Mouse (Mus musculus) CD8-positive naive resting alpha-beta T cell, adult 2 months (primary cell): ENCODE results near the gene Rab3ip.

Source experiments
- DNase-seq, 2 experiments: peaks; one replicate each; pipeline ENCODE4 v3.0.0; 2022; ENCODE audit warnings: low read depth in 2 of 2, low spot score in 2 of 2

Gene Rab3ip

DNA sequence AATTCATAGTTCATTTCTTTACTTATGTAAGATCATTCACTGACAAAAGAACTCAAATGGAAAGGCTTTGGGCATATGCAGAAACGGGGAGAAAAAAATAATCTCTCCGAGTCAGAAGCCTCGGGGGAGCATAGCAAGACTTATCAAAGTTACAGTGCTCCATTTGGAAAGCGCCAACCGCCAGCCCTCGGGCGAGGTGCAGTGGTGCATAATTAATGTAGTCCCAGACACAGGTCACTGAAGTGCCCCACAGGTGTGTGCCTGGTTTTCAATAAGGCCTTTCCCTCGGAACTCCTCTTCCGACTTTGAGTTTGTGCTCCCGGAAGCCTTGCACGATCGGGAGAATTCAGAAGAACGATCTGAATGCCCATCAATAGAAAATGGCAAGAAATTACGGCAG is 11.6 kb upstream of the Rab3ip start:
- DNase-seq = no peak

DNA sequence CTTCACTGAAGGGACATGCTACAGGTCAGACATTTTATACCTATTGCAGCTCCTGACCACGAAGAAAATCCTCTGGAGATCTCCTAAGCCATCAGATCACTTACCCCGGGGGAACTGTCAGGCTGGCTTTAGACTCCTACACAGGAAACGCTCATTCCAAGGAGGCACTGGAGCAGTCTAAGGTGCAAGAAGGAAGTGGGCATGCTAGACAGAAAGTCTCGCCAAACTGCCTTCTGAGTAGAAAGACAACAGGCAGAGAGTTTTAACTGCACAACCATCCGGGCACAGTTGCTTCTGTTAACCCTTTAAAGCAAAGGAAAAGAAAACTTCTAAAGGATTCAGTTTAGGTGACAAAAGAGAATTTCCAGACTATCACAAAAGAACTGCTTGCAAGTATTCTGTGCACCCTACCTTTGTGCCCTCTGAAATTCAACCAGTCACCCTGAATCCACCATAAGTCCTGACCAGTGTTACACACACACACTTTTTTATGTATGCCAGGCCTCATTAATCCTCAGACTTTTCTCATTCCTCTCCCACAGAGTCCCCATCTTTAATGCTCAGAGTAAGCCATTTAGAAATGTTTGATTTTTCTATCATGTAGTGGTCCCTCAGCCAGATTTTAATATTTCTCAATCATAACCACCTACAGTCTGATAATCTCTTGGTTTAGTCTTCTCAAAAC is 7.4 kb upstream of the Rab3ip start:
- no peak for DNase-seq

DNA sequence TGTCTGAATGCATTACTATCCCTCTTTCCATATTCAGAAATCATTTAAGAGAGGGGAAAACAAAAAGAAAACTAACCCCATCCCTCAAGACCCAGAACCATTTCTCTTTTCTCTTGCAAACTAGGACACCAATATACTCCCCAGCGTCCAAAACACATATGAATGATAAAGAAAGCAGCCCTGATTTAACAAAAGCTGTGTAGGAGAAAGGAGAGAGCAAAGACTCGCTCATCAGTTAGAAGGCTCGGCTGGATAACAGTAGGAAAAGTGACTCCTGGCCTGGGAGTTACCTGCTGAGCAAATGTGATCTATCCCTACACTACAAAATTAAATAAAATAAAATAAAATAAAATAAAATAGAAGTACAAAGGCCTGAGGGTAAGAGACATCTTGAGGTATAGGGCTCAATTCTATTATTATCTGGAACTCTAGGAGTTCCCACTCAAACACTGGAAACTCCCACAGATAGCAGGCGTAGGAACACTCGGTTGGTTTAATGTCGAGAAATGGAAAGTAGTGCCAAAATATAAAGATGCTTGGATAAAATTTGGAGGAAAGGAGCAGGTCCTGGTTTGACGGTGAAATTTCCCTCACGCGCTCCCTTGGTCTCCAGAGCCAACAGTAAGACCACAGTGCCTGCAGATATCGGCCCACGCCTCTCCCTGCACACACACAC is 6.1 kb upstream of the Rab3ip start:
- DNase-seq = no peak

DNA sequence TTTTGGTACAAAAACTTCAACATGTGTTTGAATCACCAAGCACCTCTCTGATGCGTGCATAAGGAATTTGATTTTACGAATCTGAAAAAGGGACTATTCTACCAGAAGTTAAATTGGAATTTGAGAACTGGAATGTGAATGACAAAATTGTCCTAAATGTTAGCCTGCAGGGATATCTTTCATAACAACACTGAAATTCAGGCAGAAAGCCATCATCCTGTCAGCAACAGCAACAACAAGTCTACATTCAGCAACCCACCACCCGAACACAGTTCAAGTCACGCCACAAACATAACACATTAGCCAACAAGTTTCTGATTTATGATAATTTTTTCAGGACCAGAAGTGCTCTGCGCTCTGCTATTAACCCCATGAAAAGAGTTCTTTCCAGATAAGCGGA is 4.6 kb upstream of the Rab3ip start:
- no peak for DNase-seq

DNA sequence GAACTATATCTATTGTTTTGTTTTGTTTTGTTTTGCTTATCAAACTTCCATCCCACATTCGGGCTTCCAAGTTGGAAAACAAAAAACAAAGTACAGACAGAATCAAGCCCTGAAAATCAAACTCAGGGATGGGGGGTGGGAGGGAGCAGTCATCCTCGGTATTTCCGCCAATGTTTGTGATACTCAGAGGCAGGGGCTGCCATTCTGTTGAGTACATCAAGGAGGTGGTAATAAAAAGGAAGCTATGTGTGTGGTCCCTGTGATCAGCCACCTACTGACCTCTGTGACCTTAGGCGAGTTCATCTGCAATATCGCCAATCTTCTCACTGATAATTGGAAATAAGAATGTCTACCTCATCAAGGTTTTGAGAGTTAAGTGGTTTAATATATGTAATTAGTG is 317 bp upstream of the Rab3ip start:
- DNase-seq = no peak

DNA sequence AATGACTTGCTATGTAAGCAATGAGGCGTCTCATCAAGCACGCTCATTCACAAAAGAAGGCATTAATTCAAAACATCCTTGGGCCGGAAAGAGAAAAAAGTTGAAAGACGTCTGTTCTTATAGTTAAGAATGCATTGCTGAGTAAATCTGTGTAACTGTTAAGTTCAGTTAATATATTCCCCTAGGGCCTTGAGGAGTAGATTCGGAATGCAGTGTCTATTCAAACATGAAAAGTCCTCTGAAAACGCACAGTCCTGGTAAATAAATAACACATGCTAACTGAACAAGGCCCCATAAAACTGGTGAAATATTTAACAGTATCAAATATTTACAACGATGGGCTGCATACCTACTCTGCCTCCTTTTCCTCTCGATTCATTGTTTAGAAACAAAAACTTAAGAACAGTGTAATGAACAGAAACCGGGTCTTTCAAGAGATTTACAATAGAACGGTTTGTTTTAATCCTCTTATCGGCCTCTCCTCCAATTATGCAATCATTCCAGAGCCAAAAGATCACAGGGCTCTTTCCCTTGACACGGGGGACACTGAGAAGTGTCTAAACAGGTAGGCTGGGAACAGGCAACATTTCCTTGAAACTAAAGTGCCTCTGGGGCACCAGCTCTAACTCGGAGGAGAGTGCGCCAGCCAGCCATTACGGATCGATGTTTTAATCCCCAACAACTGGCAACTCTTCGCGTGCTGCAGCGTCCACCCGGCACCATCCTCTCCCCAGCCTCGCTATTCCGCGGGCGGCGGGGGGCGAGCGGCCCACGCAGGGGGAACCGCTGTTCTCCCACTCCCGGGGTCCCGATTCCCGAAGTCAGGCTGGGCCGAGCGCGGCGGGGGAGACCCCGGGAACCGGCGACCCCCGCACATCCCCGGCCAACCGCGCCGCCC is 1.2 kb downstream of the Rab3ip start:
- no peak for DNase-seq

DNA sequence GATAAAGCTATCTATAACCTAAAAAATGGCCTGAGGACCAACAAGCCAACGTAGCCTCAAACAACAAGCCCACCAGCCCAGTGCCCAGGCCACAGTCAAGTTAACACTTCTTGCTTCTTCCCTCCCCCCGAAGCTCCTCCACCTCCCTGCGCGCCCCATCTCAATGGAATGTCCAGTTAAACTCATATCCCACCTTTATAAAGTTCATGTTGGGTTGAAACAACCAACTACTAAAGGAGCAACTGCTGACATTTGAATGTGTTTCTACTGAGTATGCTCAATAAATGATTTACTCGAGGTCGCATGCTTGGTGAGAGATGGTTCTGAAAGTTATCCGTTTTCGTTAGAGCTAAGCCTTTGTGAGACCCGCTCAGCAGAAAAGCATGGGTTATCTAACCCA is 2.2 kb downstream of the Rab3ip start:
- DNase-seq = no peak

GRCm38 (mm10) chr10:116944940-116945339 is 5.6 kb downstream of the Rab3ip start:
- no peak for DNase-seq

DNA sequence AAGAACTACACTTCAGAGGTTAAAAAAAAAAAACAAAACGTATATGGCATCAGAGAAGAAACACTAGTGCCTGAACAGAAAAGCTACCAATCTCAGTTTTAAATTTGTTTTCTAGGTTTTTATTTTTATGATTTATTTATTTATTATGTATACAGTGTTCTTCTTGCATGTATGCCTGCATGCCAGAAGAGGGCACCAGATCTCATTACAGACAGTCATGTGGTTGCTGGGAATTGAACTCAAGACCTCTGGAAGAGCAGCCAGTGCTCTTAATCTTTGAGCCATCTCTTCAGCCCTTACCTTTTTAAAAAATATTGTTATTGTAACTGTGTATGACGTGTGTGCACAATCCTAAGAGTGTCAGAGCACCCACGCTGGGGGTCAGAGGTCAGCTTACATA is 6.4 kb downstream of the Rab3ip start:
- DNase-seq = no peak

GRCm38 (mm10) chr10:116943025-116943424 is 7.5 kb downstream of the Rab3ip start:
- peak in 1 of 2 experiments; percentile 56 for DNase-seq

GRCm38 (mm10) chr10:116935028-116935427 is 15.5 kb downstream of the Rab3ip start:
- no peak for DNase-seq

GRCm38 (mm10) chr10:116933794-116934193 is 16.8 kb downstream of the Rab3ip start:
- no peak for DNase-seq

DNA sequence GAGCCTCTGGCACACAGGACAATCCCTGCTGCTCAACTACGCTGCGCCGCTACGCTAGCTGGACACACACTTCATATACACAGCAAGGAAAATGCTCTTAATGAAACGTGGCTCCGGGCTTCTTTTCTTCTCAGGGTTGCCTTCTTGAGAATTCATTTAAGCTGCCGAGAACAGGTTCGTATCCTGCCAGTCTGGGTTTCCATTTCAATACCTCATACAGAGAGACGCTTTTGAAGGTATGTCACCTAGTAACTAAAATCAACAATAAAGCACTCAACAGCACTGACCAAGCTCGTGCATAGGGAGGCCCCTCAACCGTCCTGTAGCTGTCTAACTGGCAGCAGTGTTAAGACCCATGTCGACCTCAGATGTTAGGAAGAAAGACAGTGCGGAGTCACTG is 18.2 kb downstream of the Rab3ip start:
- no peak for DNase-seq

GRCm38 (mm10) chr10:116931497-116932179 is 18.9 kb downstream of the Rab3ip start:
- DNase-seq = no peak

DNA sequence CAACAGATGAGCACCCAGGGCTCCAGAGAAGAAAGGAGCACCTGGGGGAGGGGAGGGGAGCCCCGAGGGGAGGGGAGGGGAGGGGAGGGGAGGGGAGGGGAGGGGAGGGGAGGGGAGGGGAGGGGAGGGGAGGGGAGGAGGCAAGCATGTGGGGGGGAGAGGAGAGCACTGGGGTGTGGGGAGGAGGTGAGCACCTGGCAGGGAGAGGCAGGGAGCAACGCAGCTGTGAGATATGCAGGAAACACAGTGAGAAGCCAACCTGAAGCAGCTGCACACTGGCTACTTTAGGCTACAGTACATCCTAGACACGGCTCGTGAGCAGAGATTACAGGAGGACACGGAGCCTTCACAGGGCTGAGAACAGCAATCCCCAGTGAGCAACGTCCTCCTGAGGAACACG is 19.6 kb downstream of the Rab3ip start:
- no peak for DNase-seq

DNA sequence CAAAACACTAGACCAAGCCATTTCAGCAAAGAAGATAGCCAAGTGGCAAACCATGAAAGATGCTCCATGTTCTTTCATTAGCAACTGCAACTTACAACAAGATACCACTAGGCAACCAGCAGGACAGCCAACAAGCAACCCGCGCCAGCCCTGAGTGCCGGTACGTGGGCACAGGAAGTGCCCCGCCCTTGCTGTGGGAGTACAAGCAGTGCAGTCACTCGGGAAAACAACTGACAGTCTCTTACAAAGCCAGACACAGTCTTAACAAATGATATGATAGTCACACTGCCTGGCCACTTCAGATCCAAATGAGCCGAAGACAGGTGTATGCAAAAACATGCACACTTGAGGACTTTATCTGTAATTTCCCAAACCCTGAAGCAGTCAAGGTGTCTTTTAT is 20.1 kb downstream of the Rab3ip start:
- peak; percentile 48 to 55 for DNase-seq

GRCm38 (mm10) chr10:116928826-116929225 is 21.7 kb downstream of the Rab3ip start:
- DNase-seq = no peak

DNA sequence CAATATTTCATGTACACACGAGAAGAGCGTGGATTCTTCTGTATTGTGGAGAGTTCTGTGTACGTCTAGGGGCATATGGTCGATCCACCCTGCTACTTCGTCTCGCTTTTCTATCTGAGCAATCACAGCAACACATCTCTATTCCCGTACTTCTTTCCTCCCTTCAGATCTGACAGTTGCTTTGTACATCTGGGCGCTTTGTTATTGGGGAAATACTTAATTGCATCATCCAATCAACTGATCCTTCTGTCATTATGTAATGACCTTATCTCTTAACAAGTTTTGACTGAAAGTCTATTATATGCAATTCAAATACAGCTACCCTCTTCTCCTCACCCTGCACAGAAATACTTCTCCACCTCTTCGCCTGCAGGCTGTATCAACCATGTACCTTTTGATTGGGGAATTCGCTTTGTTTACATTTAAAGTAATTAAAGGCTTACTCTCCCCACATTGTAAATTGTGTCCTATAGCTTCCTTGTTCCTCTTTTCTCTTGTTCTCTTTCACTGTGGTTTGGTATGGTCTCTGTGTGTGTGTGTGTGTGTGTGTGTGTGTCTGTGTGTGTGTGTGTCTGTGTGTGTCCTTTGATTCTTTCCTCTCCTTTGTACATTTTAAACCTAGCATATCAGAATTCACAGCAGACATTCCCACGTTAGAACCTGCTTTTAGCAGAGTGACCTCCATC is 24.0 kb downstream of the Rab3ip start:
- no peak for DNase-seq

DNA sequence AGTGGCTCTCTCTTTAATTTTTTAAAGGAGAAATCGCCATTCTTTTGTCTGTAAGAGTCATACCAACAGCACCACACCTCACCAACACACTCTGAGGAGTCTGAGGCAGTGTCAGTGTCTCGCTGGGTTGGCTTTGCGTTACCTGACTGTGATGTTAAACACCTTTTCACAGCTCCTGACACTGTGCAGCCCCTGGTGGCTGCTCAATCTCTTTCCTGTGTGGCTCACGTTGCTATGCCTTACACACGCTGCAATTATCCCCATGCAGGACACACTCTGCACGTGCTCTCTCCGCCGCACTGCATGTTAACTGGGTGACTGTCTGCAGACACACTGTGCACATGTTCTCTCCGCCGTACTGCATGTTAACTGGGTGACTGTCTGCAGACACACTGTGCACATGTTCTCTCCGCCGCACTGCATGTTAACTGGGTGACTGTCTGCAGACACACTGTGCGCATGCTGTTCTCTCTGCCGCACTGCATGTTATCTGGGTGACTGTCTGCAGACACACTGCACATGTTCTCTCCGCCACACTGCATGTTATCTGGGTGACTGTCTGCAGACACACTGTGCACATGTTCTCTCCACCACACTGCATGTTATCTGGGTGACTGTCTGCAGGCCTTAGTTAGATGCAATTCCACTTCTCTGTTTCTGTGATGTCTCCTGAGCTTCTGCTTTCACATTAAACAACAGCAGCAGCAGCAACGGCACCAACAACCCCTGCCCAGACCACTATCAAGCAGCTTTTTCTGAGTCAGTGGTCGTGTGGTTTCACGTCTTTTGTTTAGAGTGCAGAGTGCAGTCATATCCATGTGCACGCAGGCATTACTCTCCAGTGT is 26.7 kb downstream of the Rab3ip start:
- DNase-seq = no peak

- no peak for DNase-seq
Measured at GRCm38 (mm10) chr10:116922161-116922560, 28.4 kb downstream of the Rab3ip start.
